Mouse (Mus musculus) left cerebral cortex, adult 11 months (tissue): ENCODE measurements around the gene Olfr516.
"Not testable (repeated sequence)": the region's sequence is repeated elsewhere in the genome, so short reads cannot be mapped to it uniquely, and the experiment has no call there.

Source experiments
- DNase-seq: peaks from one replicate; pipeline ENCODE4 v3.0.0; 2022; ENCODE audit warnings: low spot score

Olfr516 gene

GRCm38 (mm10) chr7:108850429-108850828 is at the start of gene Olfr516:
Gene Olfr516 (minus strand): TSS chr7:108850529.
- no peak for DNase-seq

- DNase-seq: no peak
These were observed 44.0 kb upstream of the Olfr516 start, which contains the start of gene Olfr519 for GRCm38 (mm10) chr7:108894320-108894719. Gene Olfr519 (minus strand): TSS chr7:108894420.

GRCm38 (mm10) chr7:108884906-108885305 is 34.6 kb upstream of the Olfr516 start, which contains the start of gene Olfr518:
Gene Olfr518 (minus strand): TSS chr7:108885006.
- no peak for DNase-seq

- no peak for DNase-seq
These were observed 21.9 kb upstream of the Olfr516 start, which contains the start of gene Olfr517 for GRCm38 (mm10) chr7:108872279-108872678. Gene Olfr517 (minus strand): TSS chr7:108872379.

GRCm38 (mm10) chr7:108825897-108826296 is 24.4 kb downstream of the Olfr516 start, which contains the start of gene Olfr514:
Gene Olfr514 (minus strand): TSS chr7:108825997.
- no peak for DNase-seq

- DNase-seq: not testable (repeated sequence)
These were observed 35.6 kb downstream of the Olfr516 start for GRCm38 (mm10) chr7:108814593-108815215.

- DNase-seq: no peak
These were observed 53.0 kb downstream of the Olfr516 start for GRCm38 (mm10) chr7:108797205-108797933.
